Mouse (Mus musculus): ENCODE data around the gene Pvr. TPM values are rescaled to one million over a fixed set of nuclear protein-coding genes. Genes with fewer than 3 reads are reported as not detected.
A peak's percentile ranks its signal among the peaks of the same experiment; 100 is the strongest.

Gene Pvr
- polyA plus RNA-seq, 1 experiment from 2014 or later = 52.4 TPM

DNA sequence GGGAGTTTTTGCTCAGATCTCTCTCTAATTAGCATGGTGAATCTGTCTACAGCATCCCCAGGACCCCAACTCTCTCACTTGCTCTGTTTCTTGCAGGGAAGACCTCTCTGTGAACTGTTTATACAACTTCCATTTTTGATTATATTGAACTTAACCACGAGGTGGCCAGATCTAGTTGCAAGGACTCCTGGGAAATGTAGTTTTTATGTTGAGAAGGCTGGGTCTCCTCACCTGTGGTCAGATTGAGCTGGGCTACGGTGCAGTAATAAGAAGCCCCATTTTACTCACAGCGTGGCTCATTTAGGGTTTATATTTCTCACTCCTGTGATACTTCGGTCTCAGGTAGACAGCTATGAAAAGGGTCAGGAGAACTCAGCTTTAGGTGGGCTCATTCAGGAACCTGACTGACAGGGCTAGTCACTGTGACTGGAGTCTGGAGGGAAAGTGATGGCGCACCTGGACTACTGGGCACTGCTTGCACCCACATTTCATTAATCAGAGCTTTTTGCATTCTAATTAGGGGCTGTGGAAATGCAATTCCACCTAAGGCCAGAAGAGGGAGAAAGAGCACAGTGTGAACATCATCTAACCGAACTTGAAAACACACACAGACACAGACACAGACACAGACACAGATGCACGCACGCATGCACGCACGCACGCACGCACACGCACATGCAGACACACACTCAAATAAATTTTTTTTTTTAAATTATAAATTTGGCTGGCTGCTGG, 44.8 kb downstream of the Pvr start:
- DNase-seq (ENCODE audit: low spot score) = peak; percentile 64

DNA sequence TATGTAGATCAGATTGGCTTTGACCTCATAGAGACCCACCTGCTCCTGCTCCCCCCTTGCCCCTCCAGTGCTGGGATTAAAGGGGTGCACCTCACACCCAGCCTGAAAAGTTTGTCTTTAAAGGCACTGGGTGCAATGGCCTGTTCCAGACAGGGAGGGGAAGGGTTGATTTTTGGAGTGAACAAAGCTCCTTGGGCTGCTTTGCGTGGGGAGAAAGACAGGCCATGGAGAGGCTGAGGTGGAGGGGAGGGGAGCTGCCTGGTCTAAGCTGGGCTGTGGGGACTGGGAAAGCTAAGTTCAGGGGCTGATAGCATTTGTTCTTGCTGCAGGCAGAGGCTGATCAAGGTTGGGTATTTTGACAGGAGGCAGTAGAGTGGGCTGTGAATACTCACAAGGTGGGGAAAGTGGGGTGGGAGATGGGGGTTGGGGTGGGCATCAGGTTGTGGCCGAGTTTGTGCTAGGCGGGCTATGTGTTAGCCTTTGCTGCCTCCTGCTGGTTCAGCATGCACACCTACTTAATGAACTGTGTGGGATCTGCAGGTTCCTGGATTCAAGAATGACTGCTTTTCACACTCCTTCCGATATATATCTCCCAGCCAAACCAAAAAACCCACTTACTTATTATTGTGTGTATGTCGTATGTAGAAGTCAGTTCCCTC, 48.9 kb downstream of the Pvr start:
- peak; percentile 71 for DNase-seq (ENCODE audit: low spot score)

DNA sequence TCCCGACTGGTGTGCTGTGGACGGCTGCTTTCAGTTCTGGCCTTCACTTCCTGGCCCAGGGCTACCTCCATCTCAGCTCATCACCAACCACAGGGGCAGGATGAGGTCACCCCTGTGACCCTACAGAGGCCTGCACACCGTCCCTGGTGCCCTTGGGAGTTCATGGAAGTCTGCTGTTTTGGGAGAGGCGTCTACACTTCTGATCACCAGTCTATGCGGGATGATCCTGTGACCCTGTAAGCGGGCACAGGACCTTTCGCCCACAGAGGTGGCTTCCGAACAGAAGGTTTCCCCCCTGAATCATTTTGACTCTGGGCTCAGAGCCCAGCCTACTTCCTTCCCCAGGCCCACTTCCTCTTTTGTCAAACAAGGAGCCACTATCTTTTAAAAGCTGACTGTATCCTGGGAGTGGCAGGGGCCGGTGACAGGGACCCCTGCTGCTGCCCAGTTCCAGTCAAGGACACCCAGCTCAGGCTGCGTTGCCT, 49.8 kb downstream of the Pvr start:
- DNase-seq (ENCODE audit: low spot score) = peak; percentile 50

DNA sequence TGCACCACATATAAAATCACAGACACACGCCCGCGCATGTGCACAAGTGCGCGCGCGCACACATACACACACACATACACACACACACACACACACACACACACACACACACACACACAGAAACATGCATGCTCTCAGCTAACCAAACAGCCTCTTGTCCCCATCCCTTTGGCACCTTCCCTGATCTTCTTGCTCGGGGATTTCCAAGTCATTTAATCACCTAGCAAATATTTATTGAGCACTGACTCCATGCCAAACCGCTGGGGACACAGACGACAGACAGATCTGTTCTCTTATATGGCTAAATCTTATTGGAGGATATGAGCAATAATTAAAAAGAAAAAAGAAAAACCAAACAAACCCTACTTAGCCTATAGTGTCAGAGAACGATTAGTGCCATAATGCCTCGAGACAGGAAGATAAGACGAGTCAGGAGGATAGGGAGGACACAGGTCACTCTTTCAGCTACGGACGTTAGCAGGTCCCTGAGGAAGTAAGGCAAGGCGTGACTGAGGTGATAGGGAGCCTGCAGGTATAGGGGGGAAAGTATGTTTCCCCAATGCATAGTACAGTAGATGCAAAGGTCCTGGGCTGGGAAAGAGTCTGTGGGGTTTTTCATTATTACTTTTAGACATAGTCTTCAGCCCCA, 53.1 kb downstream of the Pvr start:
- DNase-seq (ENCODE audit: low spot score) = no peak

DNA sequence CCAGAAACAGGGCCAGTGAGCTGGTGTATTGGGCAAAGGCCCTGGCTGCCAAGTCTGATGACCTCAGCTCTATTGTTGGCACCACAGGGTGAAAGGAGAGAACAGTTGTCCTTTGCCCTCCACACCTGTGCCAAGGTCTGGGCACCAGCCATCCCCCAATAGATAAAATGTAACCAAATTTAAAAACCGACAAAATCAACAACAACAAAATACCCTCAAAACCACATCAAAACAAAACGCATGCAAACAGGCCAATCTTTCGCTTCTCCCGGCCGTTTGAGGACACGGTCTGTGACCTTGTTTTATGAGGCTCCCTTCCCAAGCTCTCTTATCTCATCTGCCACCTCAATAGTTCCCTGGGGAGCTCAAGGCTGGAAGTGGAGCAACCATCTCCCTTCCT, 54.5 kb downstream of the Pvr start:
- no peak for DNase-seq (ENCODE audit: low spot score)

DNA sequence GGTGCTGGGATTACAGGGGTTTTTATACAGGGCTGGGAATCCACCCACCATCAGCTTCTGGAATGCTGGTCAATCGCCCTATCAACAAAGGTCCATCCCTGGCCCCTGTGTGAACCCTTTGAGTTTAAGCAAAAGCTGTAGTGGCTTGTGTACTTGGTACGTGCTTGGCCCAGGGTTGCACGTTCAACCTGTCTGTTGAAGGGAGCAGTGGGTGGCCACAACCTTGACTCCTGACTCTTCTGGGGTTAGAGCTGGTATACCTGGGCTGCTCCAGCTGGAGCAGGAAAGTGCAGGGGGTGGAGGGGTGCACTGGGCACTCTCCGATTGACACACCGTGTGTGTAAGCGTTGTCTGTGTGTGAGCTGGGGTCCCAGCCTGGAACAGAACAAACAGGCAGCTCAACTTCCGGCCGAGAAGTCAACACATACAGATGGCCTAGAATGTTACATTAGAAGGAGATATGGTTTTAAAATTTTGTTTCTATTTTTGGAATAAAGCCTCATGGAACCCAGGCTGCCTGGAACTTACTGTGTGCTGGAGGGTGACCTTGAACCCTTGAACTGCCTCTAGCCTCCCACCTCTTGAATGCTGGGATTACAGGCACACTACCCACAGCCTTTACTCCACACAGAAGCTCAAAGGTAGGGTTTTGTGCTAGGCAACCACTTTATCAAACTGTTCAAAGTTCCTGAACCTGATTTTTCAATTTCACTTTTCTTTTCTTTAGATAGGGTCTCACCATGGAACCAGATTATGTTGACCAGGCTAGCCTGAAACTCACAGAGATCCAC, 55.5 kb downstream of the Pvr start:
- no peak for DNase-seq (ENCODE audit: low spot score)

DNA sequence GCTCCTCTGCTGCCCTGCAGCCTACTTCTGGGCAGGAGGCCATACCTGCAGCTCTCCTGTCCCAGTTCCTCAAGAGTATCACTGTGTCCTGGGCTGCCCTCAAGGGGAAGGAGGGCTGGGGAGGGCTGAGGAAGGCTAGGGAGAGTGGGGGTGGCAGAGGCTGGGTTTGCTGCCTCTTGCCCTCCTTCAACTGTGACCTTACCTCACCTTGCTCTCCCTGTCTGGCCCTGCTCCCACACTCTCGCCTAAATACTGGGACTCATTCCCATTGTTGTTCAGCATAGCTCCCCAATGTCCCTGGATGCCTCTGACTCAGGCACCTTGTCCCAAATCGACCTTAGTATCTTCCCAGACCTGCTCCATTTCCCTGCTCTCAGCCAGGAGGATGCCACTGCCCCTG, 56.7 kb downstream of the Pvr start:
- no peak for DNase-seq (ENCODE audit: low spot score)

DNA sequence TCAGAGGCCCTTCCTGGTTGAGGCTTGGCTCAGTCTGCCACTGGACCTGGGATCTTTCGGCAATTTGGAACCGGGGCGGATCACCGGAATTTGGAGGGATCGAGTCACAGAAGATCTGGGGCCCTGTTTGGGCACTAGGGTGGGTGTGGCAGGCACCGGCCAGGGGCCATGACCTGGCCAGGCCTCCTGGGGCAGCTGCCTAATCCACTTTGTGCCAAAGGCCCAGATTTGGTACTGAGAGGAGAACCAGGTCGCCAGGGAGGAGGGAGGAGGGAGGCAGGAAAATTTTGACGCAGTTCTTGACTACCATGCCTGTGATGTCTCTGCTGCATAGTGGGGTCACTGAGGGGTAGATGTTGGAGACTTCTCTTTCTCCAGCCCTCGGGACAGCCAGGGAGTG, 59.8 kb downstream of the Pvr start, which contains the start of gene Ceacam16:
Gene Ceacam16, minus strand, starts transcription at position 101 of the 400 bp plus-strand sequence.
- DNase-seq (ENCODE audit: low spot score) = no peak

DNA sequence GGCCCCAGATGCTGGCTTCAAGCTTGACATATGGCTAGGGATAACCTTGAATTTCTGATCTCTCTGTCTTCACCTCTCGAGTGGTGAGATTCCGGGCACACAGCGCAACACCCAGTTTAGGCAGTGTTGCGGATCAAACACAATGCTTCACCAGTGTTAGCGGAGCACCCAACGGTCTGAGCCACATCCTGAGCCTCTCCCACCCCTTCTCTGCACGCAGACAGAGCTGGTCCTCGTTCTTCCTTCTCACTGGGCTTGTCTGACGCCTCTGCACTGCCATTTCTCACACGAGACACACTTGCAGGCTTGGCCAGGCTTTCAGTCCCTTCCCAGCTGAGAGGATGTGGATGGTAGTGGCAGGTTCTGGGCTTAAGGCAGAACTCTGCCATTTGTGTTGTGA, 61.2 kb downstream of the Pvr start:
- peak; percentile 50 for DNase-seq (ENCODE audit: low spot score)

DNA sequence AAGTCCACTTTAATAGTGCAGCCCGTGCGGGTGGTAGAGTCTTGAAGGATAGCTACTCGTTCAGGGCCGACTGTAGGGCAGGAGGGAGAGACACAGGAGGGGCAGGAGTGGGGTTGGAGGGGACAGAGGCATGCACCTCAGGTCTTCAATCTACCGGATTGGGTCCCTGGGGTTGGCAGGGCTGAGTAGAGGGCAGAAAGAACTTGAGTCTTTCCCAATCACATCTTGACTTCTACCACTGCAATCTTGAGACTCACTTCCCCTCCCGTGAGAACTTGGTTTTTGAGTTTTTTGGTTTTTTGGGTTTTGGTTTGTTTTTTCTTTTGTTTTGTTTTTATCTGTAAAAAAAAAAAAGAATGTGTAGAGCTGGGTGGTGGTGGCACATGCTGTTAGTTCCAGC, 64.7 kb downstream of the Pvr start:
- no peak for DNase-seq (ENCODE audit: low spot score)

DNA sequence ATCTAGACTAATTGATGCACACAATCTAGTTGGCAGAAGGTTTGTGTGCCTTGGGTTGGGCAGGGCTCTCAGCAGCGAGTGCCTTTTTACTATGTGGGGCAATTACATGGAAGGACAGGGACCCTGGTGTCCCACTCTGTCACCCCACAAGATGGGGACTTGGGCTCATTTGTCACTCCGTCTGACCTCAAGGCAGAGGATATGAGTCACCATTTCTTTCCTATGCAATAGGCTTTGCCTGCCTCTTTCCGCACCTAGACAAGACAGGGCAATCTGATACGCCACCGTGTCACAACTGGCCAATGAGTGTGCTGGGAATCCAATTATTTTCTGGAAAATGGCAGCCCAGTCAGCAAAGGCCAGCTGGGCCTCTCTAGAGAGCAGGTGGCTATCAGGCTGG, 65.3 kb downstream of the Pvr start:
- no peak for DNase-seq (ENCODE audit: low spot score)

Other genes starting within 250 kb of the Pvr start
- gene Apoc2, start 243.2 kb downstream of the Pvr start, polyA plus RNA-seq (2015; fragmentation: Nextera tagmentation; extraction: Ambion mirVana) = 3.4 and 3.8 TPM in 2 replicates
- 0.59 TPM in 1 of 2 replicates, not detected in the other for gene Gm44805, start 239.7 kb downstream of the Pvr start, polyA plus RNA-seq (2015; fragmentation: Nextera tagmentation; extraction: Ambion mirVana)
- gene Apoc4, start 239.7 kb downstream of the Pvr start, polyA plus RNA-seq (2015; fragmentation: Nextera tagmentation; extraction: Ambion mirVana) = 0.29 and 0.75 TPM in 2 replicates
- gene Apoc1, start 228.5 kb downstream of the Pvr start, polyA plus RNA-seq (2015; fragmentation: Nextera tagmentation; extraction: Ambion mirVana) = 21.1 and 21.3 TPM in 2 replicates
- gene Apoe, start 222.0 kb downstream of the Pvr start, polyA plus RNA-seq (2015; fragmentation: Nextera tagmentation; extraction: Ambion mirVana) = 624 and 627 TPM in 2 replicates
- 132 and 140 TPM in 2 replicates for gene Tomm40, start 205.7 kb downstream of the Pvr start, polyA plus RNA-seq (2015; fragmentation: Nextera tagmentation; extraction: Ambion mirVana)
- gene Nectin2, start 170.7 kb downstream of the Pvr start, polyA plus RNA-seq (2015; fragmentation: Nextera tagmentation; extraction: Ambion mirVana) = 7.0 and 7.1 TPM in 2 replicates
- gene Bcam, start 150.1 kb downstream of the Pvr start, polyA plus RNA-seq (2015; fragmentation: Nextera tagmentation; extraction: Ambion mirVana) = 29.7 and 30.9 TPM in 2 replicates
- gene Cblc, start 124.4 kb downstream of the Pvr start, polyA plus RNA-seq (2015; fragmentation: Nextera tagmentation; extraction: Ambion mirVana) = 2.6 and 4.2 TPM in 2 replicates
- gene Bcl3, start 98.4 kb downstream of the Pvr start, polyA plus RNA-seq (2015; fragmentation: Nextera tagmentation; extraction: Ambion mirVana) = 9.5 and 13.1 TPM in 2 replicates
- gene Gm19345, start 69.2 kb downstream of the Pvr start, polyA plus RNA-seq (2015; fragmentation: Nextera tagmentation; extraction: Ambion mirVana) = not detected in 2 replicates
- gene Ceacam16, start 59.9 kb downstream of the Pvr start, polyA plus RNA-seq (2015; fragmentation: Nextera tagmentation; extraction: Ambion mirVana) = 0.46 and 0.59 TPM in 2 replicates
- gene Ceacam19, start 33.2 kb downstream of the Pvr start, polyA plus RNA-seq (2015; fragmentation: Nextera tagmentation; extraction: Ambion mirVana) = 0.10 and 0.14 TPM in 2 replicates
- gene Igsf23, start 29.6 kb upstream of the Pvr start, polyA plus RNA-seq (2015; fragmentation: Nextera tagmentation; extraction: Ambion mirVana) = 14.8 and 15.5 TPM in 2 replicates
- gene Ceacam20, start 44.3 kb upstream of the Pvr start, polyA plus RNA-seq (2015; fragmentation: Nextera tagmentation; extraction: Ambion mirVana) = 0.06 TPM in 1 of 2 replicates, not detected in the other
- not detected in 2 replicates for gene Nlrp9b, start 70.3 kb upstream of the Pvr start, polyA plus RNA-seq (2015; fragmentation: Nextera tagmentation; extraction: Ambion mirVana)
- gene Vmn1r91, start 178.5 kb upstream of the Pvr start, polyA plus RNA-seq (2015; fragmentation: Nextera tagmentation; extraction: Ambion mirVana) = not detected in 2 replicates
- gene Gm16442, start 201.4 kb upstream of the Pvr start, polyA plus RNA-seq (2015; fragmentation: Nextera tagmentation; extraction: Ambion mirVana) = not detected in 2 replicates
- gene Vmn1r93, start 217.9 kb upstream of the Pvr start, polyA plus RNA-seq (2015; fragmentation: Nextera tagmentation; extraction: Ambion mirVana) = not detected in 2 replicates
- not detected in 2 replicates for gene Vmn1r94, start 247.2 kb upstream of the Pvr start, polyA plus RNA-seq (2015; fragmentation: Nextera tagmentation; extraction: Ambion mirVana)